Mouse (Mus musculus) left cerebral cortex, adult 18-20 months (tissue): ENCODE measurements around the gene Rusc2. TPM values are rescaled to one million over a fixed set of nuclear protein-coding genes. Genes with fewer than 3 reads are reported as not detected.

Experiments
- DNase-seq, 2 experiments: peaks; one replicate each; pipeline ENCODE4 v3.0.0; 2021 to 2022; ENCODE audit warnings: low spot score in 2 of 2, mixed read lengths in 1 of 2
- total RNA-seq, 2 experiments: library from RNA; stranded (reverse); gene quantifications; 2 replicates each; pipeline ENCODE4 v1.2.3; 2021

The Rusc2 gene
- total RNA-seq, 2 experiments from 2014 or later, result 128 to 146 TPM

DNA sequence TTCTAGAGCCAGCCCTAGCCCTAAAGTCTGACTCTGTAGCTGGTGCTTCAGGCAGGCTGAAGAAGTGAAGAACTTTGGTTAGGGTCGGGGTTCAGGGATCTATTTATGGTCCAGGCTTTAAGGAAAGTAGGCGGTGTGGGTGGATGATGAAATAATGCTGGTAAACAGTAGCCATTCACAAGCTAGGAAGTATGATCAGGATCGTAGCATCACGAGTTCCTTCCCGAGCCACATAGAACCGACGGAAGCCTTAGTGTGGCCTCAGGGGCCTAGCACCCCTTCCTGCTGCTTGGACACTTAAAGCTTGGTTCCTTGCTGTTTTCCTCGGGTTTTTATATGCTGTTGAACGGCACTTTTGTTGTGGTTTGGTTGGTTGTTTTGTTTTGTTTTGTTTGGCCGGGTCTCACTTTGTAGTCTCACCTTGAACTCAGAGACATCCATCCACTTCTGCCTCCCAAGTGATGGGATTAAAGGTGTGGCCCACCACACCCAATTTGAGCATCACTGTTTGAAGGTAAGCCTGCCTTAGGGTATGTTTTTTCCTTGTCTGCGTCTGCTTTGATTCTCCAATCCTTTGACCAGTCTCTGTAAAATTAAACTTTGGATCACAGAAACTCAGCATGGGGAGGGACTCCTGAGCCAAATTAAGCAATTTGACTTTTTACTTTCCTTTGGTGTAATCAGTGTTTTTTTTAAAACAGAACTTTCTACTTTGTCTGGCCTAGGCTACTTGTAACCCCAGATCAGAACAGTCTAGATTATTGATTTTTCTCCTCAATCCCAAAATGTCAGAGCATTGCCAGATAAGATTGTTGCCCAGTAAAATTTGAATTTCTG is 1.7 kb downstream of the Rusc2 start:
- DNase-seq, result no peak

DNA sequence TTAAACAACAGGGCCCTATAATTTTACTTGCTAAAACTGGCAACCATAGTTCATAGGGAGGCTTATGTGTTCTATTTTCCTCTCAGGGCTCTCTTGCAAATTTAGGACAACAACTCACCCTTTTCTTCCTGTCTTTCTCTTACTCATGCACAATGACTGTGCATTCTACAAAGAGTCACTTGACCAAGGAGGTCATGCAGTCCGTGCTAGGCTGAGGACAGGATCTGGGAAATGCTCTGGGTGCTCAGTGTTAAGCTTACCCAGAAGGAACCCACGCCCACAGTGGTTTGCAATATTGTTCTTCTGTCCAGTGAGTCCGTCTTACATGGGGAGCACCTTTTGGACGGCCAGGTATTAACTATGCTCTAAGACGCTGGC is 2.3 kb downstream of the Rusc2 start:
- no peak for DNase-seq

DNA sequence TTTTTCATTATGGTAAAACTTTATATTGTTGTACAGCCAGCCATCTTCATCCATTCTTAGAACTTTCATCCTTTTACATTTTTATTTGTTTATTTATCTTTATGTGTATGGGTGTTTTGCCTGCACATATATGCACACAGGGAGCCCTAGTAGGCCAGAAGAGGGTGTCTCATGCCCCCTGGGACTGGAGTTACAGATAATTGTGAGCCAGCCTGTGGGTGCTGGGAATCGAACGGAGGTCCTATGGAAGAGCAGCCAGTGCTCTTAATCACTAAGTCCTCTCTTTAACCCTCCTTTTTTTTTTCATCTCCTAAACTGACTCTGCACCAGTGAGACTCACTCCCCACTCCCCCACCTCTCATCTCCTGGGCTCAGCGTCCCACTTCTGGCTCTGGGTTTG is 2.8 kb downstream of the Rusc2 start:
- no peak for DNase-seq

DNA sequence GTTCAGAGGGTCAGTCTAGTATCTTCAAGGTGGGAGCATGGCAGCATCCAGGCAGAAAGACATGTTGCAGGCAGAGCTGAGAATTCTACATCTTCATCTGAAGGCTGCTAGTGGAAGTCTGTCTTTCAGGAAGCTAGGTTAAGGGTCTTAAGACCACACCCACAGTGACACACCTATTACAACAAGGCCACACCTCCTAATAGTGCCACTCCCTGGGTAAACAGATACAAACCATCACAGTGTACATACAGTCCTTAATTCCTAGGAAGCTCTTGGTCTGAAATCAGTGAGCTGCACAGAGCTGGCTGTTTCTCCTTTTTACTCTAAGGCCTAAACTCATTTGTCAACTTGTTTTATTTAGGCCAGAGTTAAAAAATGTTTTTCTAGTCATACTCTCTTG is 5.2 kb downstream of the Rusc2 start:
- no peak for DNase-seq

DNA sequence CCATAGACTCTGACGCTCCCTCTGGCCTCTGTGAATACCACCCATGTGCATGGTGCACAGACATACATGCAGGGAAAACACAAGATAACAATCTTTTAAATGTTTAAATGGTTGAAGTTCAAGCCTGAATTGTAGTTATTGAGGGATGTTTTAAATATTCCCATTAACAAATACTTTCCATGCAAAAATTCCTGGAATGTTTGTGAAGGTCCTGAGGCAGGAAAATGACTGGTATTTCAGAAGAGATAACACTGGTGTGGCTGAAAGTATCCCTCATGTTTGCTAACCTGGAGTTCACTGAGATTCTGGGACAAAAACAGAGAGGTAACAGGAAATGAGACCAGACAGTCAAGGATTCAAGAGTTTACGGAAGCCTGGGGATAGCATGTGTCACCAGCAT is 7.6 kb downstream of the Rusc2 start:
- DNase-seq, result no peak

DNA sequence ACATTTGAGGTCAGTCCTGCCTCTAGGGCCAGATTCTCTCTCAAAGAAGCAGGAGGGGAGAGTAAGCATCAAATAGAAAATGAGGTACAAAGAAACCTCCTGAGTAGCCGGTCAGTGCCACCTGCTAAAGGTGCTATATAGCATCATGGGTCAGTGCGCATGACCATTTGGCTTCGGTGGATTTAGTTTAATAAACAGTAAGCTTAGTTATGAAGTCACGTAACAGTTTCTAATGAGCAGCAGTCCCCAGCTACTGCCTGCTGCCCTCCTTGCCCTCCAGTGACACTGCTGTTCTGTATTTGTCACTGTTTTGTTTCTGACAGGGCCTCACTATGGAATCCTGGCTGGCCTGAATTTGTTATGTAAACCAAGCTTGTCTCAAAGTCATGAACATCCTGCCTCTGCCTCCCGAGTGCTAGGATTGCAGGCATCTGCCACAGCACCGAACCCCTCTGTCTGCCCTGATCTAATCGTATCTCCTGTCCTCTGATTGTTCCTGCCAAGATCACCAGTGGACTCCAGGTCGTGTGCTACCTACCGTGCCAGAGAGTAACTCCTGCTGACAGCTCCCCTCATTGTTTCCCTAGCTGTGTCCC is 8.2 kb downstream of the Rusc2 start:
- no peak for DNase-seq

DNA sequence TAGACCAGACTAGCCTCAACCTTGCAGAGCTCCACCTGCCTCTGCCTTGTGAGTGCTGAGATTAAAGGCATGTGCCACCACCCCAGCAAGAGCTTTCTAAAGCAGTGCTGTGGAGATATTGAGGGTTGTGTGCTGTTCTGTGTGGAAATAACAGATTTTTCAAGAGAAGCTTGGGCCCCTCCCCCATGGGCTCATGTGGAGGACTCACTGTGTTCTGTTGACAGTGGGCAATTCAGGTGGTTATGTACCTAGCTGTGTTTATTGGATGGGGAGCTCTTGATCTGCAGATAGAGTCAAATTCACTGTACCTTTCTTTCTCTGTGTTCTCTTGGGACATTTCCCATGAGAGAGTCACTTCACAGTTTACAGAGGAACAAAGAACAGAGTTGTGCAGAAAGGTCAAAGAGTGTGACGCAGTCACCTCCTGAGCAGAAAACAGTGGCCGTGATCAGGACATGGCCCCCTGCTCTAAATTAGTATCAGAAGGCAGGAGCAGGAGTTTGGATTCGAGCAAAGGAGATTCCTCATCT is 9.8 kb downstream of the Rusc2 start:
- DNase-seq, result no peak

DNA sequence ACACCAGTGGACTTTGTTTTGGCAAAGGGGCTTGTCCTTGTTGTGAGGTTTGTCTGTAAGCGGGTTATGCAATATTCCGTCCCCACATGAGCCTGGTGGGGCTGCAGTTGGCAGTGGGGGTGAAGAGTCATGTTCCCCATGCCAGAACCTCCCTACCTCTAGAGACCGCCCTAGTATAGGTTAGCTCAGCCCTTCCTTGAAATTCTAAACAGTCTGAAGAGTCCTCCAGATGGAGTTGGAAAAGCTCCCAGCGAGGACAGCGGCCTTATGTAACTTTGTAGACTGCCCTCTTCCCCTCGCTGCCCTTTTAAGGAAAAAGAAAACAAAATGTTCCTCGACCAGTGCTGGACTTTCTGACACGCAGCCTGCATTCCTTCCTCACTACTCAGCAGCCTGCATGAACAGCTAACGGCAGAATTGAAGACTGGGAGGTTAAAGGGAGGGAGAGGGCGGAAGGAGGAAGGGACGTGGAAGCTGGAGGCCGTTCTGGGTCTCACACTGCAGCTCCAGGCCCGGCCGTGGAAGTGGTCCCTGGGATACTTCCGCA is 12.6 kb downstream of the Rusc2 start:
- no peak for DNase-seq

DNA sequence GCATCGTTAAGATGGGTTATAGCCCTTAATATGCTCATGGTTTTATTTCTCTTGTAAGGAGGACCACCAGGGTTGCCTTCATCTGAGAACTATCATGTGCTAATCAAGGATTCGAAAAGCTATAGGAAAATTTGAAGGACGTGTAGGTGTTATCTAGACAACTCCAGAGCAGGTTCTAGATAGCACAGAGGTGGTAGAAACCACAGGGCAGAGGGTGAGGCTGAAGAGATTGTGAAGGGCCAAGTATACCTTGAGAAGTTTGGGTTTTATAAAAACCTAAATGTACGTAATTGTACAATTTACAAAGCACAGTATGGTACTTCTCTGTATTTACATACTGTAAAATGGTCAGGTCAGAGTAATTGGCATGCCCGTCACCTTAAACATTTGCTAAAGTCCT is 13.4 kb downstream of the Rusc2 start:
- DNase-seq, result no peak

DNA sequence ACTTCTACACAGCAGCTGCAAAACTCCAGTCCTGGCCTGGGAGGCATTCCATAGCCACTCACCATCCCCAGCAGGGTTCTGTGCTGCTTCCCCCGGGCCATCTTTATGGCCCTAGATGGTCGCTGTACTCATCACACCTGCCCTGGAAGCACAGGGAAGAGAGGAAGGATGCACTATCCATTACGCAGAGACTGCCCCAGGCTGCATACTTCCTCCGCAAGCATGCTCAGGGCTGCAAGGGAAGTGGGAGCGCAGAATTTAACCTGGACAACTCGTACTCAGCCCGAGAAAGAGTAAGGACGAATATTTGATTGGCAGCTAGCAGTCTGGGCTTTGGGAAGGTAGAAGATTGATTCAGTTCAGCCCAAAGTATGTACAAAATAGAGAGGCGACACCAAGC is 14.1 kb downstream of the Rusc2 start:
- no peak for DNase-seq

DNA sequence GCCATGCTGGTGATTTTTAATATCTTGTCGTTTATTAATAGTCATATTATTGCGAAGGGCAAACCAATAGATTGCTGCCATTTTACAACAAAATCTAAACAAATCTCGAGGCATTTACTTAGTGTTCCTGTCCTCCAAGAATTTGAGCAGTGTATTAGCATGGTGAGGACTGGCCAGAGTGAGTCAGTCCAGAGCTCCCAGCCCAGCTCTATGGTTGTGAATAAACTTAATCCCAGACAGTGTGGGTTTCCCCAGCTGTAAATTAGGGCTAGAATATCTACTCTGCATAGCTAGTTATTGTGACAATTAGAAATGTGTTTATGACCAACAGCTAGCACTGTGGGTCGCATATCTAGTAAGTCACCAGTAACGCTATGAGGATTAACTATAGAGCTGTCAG is 14.6 kb downstream of the Rusc2 start:
- DNase-seq, result no peak

DNA sequence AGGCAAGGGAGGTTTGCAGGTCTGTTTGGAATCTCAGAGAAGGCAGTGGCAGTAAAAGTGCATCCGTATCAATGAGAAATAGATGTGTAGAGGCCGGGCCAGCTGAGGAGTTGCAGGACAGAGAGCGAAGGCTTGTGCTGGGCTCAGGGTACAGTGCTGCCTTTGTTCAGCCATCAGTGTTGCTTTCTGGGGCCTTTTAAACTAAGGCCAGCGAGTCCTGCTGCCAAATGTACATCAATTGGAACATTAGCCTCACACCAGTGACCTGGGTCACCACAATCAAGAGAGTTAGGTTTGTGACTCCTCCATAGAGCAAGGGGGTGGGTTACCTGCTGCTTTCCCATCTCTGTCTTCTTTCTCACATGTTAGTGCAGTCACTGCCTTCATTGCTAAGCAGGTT is 16.2 kb downstream of the Rusc2 start:
- no peak for DNase-seq

DNA sequence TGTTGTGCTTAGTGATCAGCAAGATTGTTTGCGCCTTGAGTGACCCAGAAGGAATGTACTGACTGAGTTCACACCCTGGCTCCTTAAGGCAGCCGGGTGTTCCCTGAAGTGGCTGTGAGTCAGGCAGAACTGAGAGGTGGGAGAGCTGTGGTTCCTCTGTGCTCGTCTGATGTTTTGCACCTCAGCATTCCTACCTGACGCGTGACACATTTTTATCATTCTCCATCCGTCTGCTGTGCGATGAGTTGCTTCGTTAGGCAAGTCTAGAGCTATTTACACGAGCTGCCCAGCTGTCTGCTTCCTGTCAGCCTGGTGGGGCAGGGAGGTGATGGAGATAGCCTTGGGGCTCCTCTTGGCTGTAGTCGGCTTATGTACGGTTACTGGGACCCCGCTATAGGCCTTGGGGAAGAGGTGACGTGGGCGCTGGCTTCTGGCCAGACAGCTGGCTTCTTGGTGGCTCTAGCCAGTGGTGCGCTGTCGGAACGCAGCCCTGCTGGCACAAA is 17.1 kb downstream of the Rusc2 start:
- peak in 1 of 2 experiments; percentile 49 for DNase-seq

DNA sequence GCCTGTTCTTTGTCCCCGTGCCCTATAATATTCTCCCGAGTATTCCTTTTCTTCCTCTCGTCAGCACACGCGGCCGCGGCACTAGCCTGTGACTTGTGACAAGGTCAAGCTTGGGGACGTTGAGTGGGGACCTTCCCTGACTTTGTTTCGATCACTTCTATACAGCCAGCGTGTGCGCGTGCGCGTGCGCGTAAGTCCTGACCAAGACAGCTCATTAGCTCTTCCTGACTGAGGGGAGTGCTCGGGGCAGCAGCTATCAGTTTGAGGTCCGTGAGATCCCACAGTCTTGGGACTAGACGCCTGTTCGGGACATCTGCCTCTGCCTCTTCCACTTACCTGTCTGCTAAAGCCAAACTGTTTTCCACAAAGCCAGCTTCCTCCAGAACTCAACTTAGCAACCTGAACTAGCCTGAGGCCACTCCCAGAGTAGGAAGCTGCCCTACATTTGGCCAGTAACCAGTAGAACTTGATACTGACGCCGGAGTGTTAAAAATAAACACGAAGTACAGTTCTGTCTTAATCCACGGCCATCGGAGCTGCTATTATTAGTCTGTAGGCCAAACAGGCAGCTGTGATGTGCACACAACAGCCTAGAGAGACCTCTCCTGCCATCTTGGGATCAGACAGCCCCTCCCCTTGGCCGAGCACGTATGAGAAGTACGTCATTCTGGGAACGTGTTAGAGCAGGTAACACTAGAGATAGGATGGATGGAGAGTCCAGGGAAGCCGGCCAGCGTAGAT is 17.8 kb downstream of the Rusc2 start:
- no peak for DNase-seq

DNA sequence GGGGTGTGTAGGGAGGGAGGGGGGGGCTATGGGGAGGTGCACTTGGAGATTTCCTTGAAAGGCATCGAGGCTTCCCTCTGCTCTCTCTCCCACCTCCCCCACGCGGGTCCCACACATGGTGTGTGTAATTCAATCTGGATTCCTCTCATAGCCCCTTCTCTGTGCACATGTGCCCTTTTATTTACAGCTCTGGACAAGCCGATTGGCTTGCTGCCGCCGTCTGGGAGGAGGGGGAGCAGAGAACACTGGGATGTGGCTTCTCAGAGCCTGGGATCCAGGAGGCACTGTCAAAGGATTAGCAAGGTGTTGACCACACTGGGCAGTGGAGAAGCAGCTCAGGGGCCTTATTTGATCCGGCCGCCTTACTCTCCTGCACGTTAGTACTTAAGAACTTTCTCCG is 19.2 kb downstream of the Rusc2 start:
- no peak for DNase-seq

DNA sequence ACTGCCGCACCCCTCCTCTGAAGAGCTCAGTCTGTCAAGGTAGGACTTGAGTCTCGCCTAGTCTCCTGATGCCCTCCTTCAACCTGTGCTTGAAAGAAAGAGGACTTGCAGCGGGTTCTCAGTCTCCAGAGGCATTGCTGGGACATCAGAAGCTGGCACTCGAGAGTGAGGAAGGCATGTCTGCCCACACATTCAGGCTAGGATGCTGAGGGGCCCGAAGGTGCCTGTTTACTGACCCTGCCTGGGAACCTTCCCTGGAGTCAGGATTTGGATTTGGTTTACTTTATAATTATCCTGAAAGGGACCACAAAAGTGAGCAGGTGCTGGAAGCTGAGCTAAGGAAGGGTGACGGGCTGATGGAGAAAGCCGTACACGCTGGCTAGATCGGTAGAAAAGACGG is 19.7 kb downstream of the Rusc2 start:
- no peak for DNase-seq

DNA sequence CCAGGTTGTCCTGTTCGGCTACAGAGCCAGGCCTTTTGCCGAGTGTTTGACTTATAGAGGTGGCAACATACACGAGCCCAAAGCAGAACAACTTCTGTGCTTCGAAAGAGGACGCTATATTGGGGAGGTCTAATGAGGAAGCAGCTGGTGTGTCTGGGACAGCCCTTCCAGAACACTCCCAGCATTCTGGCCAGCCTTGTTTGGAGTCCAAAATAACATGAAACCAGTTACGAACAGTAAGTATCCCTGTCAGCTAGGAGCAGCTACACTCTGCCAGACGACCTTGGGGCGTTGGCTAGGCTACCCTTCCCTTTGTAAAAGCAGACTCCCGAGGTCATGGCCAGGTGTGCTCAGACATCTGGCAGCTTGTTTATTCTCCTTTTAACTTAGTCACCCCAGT is 20.4 kb downstream of the Rusc2 start:
- no peak for DNase-seq

DNA sequence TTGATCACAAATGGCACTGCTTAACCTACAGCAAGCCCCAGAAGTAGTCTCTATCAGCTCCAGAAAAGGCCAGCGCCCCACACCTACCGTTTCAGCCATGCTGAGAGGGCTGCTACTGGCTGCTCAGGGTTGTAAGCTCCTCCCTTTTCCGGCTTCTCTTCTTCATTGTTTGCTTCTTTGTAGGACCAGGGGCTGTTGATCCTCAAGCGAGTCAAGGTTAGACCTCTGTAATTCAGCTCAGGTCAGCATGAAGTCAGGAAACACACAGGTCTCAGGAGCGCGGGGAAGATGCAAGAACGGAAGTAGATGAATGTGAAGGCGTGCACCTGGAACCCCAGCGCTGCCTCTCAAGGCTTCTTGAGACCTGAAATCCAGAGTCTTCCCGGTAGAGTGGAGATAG is 22.9 kb downstream of the Rusc2 start:
- no peak for DNase-seq

DNA sequence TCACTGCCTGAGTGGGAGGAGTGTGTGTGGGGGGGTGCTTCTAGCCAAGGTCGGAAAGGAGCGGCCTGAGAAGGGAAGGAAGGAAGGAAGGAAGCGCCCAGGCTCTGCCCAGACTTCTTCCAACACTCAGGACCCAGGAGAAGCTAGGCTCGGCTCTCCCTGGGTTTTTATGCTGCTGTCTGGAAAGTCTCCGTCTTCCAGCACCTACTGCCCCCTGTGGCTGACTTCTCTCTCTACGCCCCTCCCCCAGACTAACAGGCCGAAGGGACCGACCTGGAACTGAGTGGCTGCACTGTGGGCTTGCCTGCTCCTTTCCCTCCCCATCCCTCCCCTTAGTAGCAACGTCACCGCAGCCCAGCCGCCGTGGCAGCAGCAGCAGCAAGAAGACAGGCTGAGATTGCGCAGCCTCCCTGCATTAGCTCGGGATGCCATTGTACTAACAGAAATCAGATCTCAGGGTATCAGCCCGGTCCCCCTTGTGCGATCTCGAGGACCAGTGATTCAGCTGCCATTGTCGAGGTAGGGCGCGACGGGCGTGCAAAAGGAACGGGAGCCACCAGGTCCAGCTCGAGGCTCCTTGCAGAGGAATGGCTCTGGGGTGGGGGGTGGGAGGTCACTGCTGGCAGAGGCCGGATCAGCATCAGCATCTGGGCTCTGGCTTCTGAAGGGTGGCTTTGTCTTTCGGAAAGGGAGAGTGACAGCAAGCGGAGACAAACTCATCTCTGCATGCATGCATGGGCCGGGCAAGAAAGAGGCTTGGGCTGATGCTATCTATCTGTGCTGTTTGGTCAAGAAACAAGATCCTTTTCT is 24.6 kb downstream of the Rusc2 start:
- peak; percentile 68 to 77 for DNase-seq

DNA sequence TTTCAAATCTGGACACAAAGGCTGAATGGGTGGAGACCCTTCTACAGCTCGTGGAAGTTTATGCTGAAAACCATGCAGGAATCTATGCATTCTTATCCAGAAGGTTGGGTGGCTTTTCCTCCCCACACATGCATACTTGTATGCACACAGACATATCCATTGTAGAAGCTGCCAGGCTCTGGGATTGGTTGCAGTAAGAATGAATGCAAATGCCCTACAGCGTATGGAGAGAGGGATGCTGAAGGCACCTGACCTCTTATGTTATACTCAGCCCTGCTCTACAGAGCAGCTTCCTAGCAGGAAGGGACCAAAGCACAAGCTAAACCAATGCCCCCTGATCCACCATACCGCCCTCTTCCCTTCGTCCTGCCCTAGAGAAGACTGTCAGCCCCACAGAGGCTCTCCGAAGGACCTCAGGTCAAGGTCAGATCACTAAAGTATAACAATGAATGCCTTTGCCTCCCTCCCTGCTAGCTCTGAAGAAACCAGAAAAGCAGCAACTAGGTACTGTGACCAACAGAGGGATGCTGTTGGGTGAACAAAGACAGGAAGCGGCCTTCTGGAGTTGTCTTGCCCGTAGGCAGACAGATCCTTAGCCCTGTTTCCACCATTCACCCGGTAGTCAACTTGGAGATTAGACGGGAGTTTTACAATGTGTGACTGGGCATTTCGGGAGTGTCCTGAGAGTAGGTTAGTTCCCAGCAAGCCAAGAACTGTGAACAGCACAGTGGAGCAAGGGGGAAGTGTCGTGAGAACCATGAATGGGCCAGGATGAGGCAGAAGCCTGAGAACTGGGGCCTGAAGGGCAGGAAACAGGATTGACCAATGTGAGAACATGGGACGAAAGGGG is 25.5 kb downstream of the Rusc2 start:
- DNase-seq, result no peak
